Mouse (Mus musculus) c-Kit-positive CD71-positive TER-119-negative erythroid progenitor cells, embryonic 14.5 days (primary cell): ENCODE data around the gene Agbl1.

Experiments used
- DNase-seq: peaks from one replicate; pipeline ENCODE4 v3.0.0-alpha.2; 2013; ENCODE audit warnings: low read depth

Agbl1 gene

DNA sequence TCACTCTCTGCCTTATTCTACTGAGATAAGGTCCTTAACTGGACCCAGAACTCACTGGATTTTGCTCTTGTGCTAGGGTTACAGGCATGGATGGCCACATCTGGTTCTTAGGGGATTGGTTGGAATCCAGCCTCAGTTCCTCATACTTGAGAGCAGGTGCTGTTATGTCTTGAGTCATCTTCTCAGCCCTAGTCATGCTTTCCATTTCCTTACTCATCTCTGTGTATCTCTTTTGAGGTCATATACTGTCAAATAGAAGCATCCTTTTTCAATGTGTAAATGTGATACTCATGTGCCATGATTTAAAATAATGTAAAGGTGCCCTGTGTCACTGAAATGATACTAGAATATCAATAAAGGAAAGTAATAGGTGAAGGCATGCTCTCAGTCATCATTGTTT, 705.5 kb downstream of the Agbl1 start:
- DNase-seq = no peak

DNA sequence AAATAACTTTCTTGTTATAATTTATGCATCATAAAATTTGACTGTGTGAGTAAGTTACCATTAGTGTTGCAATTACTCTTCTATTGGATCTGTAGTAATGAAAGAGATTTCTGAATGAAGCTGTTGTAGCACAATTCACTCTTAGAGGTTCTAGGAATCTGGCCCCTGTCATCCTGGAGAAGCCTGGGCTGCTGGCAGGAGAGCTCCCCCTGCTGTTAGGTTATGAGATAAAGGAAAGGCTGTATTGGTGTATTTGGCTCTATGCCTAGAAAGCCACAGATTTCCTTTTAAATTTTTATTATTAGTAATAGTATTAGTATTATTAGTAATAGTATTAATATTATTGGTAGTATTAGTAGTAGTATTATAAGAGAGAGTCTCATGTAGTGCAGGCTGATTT, 711.8 kb downstream of the Agbl1 start:
- no peak for DNase-seq

DNA sequence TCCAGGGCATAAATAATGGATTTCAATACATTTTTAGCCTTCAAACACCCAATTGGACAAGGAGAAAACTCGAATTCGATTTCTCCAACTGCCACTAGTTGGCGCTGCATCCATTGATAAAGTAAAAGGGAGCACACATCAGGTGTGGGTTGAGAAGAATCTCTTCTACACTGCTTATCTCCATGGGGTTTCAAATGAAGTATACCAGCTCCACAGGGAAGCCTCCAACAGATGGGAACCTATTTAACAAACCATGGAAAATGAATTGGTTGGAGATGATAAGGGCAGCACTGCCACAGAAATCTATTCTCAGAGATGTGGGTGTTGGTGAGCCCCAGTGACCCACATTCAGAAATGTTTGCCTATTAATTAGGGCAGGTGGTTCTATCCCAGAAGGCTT, 741.6 kb downstream of the Agbl1 start:
- DNase-seq = no peak

DNA sequence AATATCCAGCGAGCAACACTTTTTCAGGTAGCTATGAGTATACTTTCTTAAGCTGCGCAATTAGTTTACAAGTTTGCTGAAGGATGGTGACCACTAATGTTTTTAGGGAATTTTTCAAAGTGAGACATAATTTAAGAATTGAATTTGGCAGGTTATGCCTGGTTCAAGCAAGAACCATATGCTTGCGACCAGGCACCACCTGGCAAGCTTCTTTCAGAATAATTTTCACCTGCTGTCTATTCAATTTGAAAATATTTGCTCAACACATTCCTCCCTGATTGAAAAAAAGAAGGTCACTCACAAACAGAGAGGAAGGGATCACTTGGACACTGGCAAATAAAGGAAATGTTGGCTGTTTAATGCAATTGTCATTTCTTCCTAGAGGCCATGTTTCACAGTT, 779.9 kb downstream of the Agbl1 start:
- no peak for DNase-seq

DNA sequence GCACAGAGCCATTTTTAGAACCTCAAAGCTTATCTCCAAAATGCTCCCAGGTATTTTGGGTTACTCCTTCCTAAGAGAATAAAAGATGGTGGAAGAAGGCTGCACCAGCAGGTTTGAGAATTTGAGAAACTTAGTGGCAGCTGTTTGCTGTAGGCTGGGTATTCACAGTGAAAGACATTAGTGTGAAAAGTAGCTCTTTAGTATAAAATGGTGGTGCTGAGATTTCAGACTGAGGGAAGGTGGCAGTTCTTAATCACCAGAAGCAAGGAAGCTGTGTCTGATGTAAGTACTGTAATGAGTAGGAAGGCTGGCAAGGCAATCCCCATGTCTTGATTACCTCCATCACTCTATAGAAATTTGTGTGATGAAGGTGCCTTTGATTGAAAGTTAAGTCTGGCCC, 799.3 kb downstream of the Agbl1 start:
- no peak for DNase-seq

DNA sequence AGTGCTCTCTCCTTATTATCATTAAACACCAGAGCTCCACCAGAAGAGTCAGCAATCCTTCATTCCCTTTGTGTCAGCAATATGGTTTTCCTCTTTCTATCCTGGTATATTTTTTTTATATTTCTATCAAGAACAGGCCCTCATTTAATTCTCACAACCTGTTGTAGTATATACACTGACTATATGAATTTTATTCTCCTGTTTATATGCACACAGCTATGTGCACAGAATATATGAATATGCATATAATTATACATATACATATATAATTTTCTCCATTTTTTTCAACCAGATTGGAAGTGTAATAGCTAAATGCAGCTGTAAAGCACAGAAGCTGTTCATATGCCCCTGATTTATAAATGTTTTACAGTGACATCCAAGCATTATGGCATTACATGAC, 846.3 kb downstream of the Agbl1 start:
- no peak for DNase-seq

DNA sequence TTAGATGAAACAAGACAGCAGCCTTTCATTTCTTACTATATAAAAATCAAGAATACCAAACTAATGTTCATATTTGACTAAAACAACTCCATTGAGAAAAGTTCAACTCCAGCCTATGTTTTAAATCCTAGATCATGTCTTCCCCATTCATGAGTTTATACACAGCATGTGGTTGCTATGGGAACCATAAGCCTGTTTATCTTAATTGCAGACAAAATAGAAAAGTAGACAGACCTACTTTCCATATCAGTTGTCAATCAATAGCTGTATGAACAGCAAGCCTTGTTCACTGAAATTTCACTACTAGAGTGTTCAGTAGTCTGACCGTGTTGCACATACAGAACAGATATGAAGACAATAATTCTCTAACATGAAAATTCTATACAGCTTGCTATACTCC, 857.6 kb downstream of the Agbl1 start:
- no peak for DNase-seq

DNA sequence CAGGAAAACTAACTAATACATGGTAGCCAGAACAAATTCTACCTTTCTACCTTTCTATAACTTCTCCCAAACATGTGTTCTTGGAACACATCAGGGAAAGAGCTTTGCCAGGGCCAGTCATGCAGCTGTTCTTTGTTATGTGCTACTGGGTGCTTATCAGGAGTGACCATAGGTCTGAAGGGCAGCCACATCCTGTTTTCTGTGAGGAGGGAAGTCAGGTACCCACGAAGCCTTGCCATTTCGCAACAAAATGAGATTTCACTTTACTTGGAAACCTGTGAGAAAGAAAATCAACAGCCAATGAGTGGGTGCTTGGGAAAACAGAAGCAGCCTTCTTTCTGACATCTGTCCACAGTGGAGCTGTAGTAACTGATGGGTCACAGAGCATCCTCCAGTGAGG, 865.5 kb downstream of the Agbl1 start:
- DNase-seq = no peak

DNA sequence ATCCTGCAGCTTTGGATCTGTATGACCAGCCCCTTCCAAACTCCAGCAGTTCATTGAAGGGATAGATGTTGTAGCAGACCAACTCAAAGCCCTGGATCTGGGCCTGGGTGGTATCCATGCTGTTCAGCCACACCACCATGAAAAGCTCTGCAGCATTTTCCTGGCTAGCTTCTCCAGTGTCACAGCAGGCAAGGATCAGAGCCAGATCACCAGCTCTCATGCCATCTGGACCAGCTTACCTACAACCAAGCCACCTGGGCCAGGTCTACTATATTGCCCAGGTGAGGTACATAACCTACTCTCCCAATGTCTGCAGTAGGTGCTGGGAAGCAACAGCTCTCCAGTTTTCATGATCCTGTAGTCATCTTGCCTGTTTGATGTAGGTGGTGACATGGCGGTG, 884.3 kb downstream of the Agbl1 start:
- no peak for DNase-seq

DNA sequence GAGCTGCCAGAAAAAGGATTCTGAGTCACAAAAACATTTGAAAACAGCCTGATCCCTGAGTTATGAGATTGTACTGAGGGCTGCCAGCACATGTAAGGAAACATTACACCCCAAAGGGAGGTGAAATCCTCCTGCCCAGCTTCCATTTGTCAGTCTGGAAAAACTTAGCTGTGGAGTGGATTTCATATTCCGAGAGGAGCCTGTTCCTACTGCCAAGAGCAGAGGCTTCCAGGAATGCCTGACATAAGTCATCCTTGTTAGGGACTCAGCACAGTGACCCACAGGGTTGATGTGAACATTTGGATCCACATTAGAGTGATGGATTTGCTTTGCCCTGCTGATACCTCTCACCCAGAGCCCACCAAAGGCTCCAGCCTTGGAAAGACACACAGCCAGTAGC, 899.4 kb downstream of the Agbl1 start:
- DNase-seq = no peak

DNA sequence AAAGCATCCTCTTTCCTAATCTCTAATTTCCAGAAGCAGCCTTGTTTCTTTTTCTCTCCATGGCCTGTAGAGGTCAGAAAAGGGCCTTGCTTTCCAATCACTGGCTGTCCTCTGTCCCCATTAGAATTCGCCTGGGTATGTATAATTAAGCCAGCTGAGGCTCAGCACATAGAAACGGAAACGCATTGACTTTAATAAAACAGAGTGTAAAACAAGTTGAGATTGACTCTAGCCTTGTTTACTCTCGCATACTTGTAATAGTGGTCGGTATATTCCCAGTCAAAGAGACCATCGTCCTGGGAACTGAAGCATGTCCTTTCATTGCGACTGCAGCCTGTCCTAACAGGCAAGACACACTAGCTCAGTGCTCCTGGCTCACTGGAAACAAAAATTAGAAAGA, 902.3 kb downstream of the Agbl1 start:
- no peak for DNase-seq

DNA sequence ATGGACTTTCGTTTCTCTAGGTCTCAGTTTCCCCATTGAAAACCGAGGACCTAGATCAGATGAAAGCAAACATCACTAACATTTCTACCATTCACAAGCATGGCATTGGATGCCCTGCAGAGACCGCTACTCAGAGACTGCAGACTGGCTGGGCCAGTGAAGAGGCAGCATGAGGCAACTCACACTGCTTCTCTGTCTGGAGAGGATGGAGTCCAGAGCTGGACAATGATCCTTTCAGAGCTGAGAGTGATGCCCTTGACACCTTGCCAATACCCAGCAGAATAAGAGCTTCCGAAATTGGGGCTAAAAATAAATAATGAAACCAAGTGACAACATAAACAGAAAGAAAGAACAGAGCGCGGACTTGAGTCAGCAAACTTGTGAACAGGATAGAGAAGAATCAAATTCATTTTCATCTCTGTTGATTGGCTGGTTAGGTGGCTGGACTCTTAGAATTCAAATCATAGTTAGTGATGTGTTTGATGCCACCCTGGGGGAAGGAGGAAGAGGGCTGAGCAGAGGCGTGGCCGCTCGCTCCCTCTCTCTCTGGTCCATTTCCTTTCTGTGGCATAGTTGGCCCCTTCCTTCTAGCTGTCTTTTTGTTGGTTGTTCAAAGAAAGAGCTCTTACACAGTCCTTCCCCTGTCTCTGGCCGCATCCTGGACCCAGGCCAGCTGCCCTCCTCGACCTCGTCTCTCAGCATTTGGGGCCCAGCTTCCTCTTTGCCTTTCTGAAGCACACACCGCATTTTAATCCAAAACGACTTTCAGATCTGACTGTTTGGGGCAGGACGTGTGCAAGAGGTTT, 903.1 kb downstream of the Agbl1 start:
- no peak for DNase-seq

DNA sequence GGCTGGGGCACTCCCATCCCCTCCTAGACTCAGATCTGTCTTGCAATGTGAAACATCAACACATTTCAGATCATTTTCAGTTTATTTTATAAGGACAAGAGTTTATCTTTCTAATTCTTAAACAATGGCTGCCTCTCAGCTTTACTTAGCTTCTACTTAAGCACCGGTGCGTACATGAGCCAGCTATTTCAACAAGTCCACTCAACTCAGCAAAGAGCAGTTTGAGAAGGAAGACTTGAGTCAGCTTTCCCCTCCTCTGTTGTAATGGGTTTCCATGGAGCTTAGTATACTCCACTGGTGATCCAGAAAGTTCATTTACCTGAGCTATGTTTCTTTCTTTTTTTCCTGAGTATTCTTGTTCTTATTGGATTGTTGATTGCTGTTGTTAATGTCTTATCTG, 905.2 kb downstream of the Agbl1 start:
- DNase-seq = no peak

DNA sequence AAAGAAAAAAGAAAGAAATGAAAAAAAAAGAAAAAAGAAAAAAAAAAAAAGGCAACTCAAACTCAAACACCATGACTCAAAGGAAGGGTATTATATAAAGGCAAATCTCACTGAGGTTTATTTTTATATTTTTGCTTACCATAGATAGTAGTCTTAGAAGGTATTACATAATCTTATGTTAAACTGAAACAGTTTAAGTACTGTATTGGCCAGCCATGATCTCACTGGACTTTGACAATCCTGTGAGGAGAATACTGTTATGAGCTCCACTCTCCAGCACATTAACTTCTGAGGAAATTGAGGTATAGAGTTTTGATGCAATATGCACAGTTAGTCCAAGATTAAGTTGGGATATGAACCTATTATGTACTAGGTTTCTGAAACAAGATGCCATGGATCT, 909.0 kb downstream of the Agbl1 start:
- DNase-seq = no peak

DNA sequence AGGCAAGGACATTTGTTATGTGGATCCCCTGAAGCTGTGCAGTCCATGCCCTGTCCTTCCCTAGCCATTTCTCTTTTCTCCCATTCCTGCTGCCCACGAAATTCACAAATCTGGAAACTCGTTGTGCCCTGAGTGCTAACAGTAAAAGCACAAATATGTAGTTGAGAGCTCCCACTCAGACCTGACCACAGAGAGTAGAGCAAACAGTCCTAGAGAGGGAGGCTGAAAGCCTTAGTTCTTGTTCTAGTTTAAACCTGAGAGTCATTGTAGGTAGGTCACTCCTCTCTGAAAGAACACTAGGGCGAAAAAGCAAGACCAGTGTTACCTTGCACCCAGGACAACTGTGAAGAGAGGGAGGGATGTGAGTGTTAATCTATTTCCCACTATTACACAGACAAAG, 917.8 kb downstream of the Agbl1 start:
- no peak for DNase-seq

DNA sequence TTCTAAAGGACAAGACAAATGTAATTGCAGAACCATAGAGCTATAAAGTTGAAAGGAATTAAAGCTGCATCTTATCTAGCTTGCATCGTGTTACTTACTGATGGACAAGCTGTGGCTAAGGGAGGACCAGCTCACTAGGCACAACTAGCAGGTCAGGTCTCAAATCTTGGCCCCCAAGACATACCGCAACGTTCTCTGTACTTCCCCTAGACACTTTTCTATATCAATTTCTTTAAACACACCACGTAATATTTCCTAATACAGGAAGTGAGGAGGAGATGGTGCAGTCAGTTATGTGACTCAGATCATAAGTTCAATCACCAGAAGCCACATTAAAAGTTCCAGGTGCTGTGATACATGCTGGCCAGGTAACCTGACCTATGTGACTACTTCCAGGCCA, 919.1 kb downstream of the Agbl1 start:
- no peak for DNase-seq

DNA sequence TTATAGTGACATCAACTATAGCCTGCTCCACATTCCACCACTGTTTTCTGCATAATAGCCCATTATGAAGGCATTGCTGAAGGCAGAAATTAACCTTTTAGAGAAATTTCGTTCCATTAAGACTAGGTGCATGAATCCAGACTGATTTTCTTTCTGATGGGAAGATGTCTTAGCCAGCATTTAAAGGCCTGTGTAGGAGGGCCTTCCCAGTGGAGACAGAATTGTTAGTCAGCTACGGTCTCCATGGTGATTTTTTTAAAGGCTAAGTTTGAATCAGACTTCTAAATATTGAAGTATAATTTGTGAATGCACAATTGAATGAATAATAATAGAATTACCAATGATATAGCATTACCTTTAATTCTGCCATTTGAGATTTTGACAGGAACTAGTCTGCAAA, 920.2 kb downstream of the Agbl1 start:
- DNase-seq = no peak

DNA sequence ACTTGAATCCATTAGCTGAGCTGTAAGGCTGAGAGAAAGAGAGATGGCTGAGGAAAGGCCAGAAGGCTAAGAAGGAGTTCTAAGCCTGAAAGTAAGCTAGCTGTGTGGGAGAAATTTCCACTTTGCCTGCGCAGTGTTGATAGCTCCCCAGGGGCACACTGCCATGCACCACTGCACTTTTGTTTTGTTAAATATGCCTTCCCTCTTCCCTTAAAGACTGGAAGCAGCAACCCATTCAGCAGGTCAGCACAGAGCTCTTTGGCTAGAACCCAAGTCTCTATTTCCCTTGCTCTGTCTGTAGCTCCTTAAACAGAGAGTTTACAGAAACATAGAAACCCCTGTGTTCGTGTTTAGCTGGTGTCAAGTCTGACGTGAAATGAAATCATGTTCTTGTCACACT, 922.7 kb downstream of the Agbl1 start:
- DNase-seq = no peak

DNA sequence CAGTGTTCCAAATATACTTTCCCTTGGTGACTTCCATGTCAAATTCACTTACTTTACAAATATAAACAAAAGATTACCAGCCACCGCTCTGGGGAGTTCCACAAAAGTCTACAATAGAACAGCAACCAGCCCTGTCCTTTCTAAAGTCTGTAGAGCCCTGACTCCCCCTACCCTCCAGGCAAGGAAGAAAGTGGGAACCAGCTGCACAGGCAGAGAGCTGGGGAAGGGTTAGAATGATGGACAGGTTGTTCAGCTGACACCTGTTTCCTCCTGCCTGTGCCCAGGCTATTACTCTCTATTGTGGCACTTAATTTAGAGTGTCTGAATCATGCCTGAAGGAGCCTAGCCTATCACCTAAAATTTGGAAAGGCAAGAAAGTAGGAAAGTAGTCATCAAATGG, 923.2 kb downstream of the Agbl1 start:
- DNase-seq = no peak

DNA sequence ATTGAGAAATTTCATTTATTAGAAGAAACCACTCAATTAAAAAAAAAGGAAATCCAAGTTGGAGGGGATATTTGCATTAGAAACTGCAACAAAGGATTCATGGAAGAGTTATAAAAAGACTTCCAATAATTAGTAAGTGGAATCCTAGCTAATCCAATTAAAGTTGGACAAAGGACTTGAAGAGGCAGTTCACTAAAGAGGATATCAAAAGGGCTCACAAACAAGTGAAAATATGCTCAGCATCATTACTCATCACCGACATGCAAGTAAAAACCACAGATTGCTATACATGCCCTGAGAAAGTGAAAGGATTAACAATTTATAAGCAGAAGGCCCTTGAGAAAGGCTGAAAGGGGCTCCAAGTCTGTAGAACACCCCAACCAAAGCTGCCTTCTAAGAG, 935.2 kb downstream of the Agbl1 start:
- DNase-seq = no peak
